Mouse (Mus musculus) heart, adult 2 months (tissue): ENCODE results near the gene Eln.

Experiments
- CTCF ChIP-seq: fragments of 200-600 bp; IDR thresholded peaks from 2 replicates; pipeline ENCODE4 v1.8.1; 2022; ENCODE audit warnings: antibody characterized with exemption, mild to moderate bottlenecking, moderate library complexity
- EP300 ChIP-seq: fragments of 200-500 bp; IDR thresholded peaks from 2 replicates; pipeline ENCODE4 v1.6.1; 2011; ENCODE audit warnings: low read depth, low read length, control low read depth; ENCODE audit not compliant: insufficient read depth
- POLR2A ChIP-seq: fragments of 200-500 bp; IDR thresholded peaks from 2 replicates; pipeline ENCODE4 v1.6.1; 2011; ENCODE audit warnings: mild to moderate bottlenecking, low read depth, low read length, control low read depth; ENCODE audit not compliant: insufficient read depth

DNA sequence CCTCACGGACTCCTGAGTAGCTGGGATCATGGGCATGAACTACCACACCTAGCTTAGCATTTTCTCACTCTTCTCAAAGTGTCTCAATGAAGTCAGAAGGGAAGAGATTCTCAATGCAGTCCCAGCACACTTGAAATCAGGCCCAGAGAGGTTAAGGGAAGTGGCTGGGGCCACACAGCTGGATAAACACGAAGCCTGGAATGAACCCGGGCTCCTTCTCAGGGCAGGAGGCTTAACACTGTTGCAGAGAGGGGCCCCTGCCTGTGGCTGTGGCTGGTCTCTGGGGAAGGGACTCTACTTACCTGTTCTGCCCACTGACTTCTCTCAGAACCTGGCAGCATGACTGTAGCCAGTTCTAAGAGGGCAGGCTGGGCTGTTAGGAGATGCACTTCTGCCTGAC is 7.2 kb downstream of the Eln start:
- TF ChIP-seq POLR2A = no peak
- no peak for TF ChIP-seq CTCF
- no peak for TF ChIP-seq EP300
